Mouse (Mus musculus): ENCODE measurements at regions not wholly inside any gene's neighbourhood (a gene's known extent, or its start where the extent isn't known, plus 50 kb on each side); places are given as distances from the start of the nearest gene placed in this dataset.

DNA sequence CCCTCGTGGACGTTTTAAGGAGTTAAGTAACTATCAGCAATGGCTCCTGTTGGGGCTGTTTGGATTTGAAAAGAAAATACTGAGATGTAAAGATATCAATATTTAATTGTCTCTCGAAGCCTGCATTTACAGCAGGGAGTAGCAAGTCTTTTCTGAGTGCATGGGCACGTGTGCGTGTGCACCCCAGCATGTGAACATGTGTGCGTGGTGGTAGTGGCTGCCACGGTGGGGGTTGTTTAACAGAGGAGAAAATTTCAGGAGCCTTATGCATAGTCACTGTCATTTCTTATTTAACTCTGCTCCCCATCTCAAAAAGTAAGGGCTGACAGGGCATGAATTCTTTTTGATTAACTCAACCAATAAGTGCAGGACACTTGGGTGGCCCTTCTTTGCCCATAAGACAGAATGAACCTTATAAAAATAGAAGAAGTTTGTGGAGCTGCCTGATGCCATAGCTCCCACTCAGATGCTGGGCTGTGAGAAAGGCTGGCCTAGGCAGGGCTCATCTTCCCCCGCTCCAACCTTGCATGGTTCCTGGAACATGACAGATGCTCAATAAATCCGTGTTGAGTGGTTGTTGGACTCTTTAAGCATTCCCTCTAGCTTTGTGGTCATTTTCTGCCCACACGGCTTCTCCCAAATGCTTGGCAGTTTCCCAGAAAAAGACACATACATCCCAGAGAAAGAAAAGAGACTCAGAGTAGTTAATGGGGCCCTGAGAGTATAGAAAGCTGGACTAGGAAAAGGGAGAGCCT is 294.2 kb upstream of the Gm4791 start:
- TF ChIP-seq POLR2A (IDR thresholded peaks at IDR 0.05; ENCODE audit: low read depth, low read length), result no peak
- TF ChIP-seq CTCF (IDR thresholded peaks at IDR 0.05; ENCODE audit: extremely low read depth, insufficient read length, insufficient replicate concordance, low read depth, low read length), result no peak

Data from small intestine, adult 2 months (tissue).